Mouse (Mus musculus): Measurements from ENCODE around the gene Adcy2. TPM values are rescaled to one million over a fixed set of nuclear protein-coding genes. Genes with fewer than 3 reads are reported as not detected.

The Adcy2 gene
- total RNA-seq, 2 experiments from 2014 or later = 122 to 125 TPM

GRCm38 (mm10) chr13:68984000-68984399 lies 15.3 kb downstream of the Adcy2 start:
- intact Hi-C loops (cut with DNase I) = no loop called here
- DNase-seq (ENCODE audit: low spot score in 2 of 2) = no peak

- intact Hi-C loops (cut with DNase I) = no loop called here
- peak in 1 of 2 experiments; percentile 66 for DNase-seq (ENCODE audit: low spot score in 2 of 2)
These were observed 18.3 kb downstream of the Adcy2 start for GRCm38 (mm10) chr13:68981048-68981447.

GRCm38 (mm10) chr13:68973143-68973542 lies 26.2 kb downstream of the Adcy2 start:
- DNase-seq (ENCODE audit: low spot score in 2 of 2) = peak; percentile 37 to 86

GRCm38 (mm10) chr13:68961580-68961979 lies 37.8 kb downstream of the Adcy2 start:
- peak in 1 of 2 experiments; percentile 90 for DNase-seq (ENCODE audit: low spot score in 2 of 2)
- intact Hi-C loops (cut with DNase I) = loop anchor here (2.0 kb wide), 1 partner anchor 31 kb away; no protein-coding TSS in a partner anchor

More at GRCm38 (mm10) chr13:68973143-68973542, 26.2 kb downstream of the Adcy2 start:
- intact Hi-C loops (cut with DNase I) = no loop called here

- DNase-seq (ENCODE audit: low spot score in 2 of 2) = no peak
- intact Hi-C loops (cut with DNase I) = loop anchor here (2.0 kb wide), 1 partner anchor 30 kb away; no protein-coding TSS in a partner anchor
These were observed 38.8 kb downstream of the Adcy2 start for GRCm38 (mm10) chr13:68960513-68960912.

GRCm38 (mm10) chr13:68959406-68959805 lies 39.9 kb downstream of the Adcy2 start:
- no peak for DNase-seq (ENCODE audit: low spot score in 2 of 2)

GRCm38 (mm10) chr13:68942735-68943134 lies 56.6 kb downstream of the Adcy2 start:
- DNase-seq (ENCODE audit: low spot score in 2 of 2) = no peak
- intact Hi-C loops (cut with DNase I) = no loop called here

More at GRCm38 (mm10) chr13:68959406-68959805, 39.9 kb downstream of the Adcy2 start:
- intact Hi-C loops (cut with DNase I) = no loop called here

GRCm38 (mm10) chr13:68941429-68941828 lies 57.9 kb downstream of the Adcy2 start:
- intact Hi-C loops (cut with DNase I) = no loop called here
- DNase-seq (ENCODE audit: low spot score in 2 of 2) = no peak

GRCm38 (mm10) chr13:68932283-68932647 lies 67.1 kb downstream of the Adcy2 start:
- intact Hi-C loops (cut with DNase I) = loop anchor here (5.0 kb wide), 2 partner anchors 40 to 115 kb away; no protein-coding TSS in a partner anchor

GRCm38 (mm10) chr13:68931602-68932282 lies 67.6 kb downstream of the Adcy2 start:
- intact Hi-C loops (cut with DNase I) = loop anchor here (2.0 to 5.0 kb wide), 3 partner anchors 29 to 114 kb away; no protein-coding TSS in a partner anchor
- DNase-seq (ENCODE audit: low spot score in 2 of 2) = peak in 1 of 2 experiments; percentile 81

More at GRCm38 (mm10) chr13:68932283-68932647, 67.1 kb downstream of the Adcy2 start:
- no peak for DNase-seq (ENCODE audit: low spot score in 2 of 2)

- no peak for DNase-seq (ENCODE audit: low spot score in 2 of 2)
- intact Hi-C loops (cut with DNase I) = no loop called here
These were observed 70.9 kb downstream of the Adcy2 start for GRCm38 (mm10) chr13:68928469-68928868.

- peak in 1 of 2 experiments; percentile 76 for DNase-seq (ENCODE audit: low spot score in 2 of 2)
- intact Hi-C loops (cut with DNase I) = no loop called here
These were observed 85.6 kb downstream of the Adcy2 start for GRCm38 (mm10) chr13:68913666-68914288.

GRCm38 (mm10) chr13:68906667-68907066 lies 92.7 kb downstream of the Adcy2 start:
- peak; percentile 36 to 91 for DNase-seq (ENCODE audit: low spot score in 2 of 2)
- intact Hi-C loops (cut with DNase I) = no loop called here

- intact Hi-C loops (cut with DNase I) = no loop called here
- DNase-seq (ENCODE audit: low spot score in 2 of 2) = no peak
These were observed 96.6 kb downstream of the Adcy2 start for GRCm38 (mm10) chr13:68902708-68903107.

- intact Hi-C loops (cut with DNase I) = loop anchor here (5.0 to 10.0 kb wide), 4 partner anchors 42 to 595 kb away; partner anchors contain the start of gene Adcy2
- DNase-seq (ENCODE audit: low spot score in 2 of 2) = peak; percentile 57 to 95
These were observed 109.3 kb downstream of the Adcy2 start for GRCm38 (mm10) chr13:68889929-68890593.

GRCm38 (mm10) chr13:68868776-68869175 lies 130.6 kb downstream of the Adcy2 start:
- intact Hi-C loops (cut with DNase I) = loop anchor here (5.0 kb wide), 1 partner anchor 51 kb away; no protein-coding TSS in a partner anchor
- DNase-seq (ENCODE audit: low spot score in 2 of 2) = peak in 1 of 2 experiments; percentile 39

- intact Hi-C loops (cut with DNase I) = loop anchor here (5.0 kb wide), 1 partner anchor 51 kb away; no protein-coding TSS in a partner anchor
- DNase-seq (ENCODE audit: low spot score in 2 of 2) = peak; percentile 26 to 85
These were observed 131.2 kb downstream of the Adcy2 start for GRCm38 (mm10) chr13:68867940-68868655.

GRCm38 (mm10) chr13:68860036-68860435 lies 139.3 kb downstream of the Adcy2 start:
- intact Hi-C loops (cut with DNase I) = no loop called here
- DNase-seq (ENCODE audit: low spot score in 2 of 2) = no peak

GRCm38 (mm10) chr13:68848265-68848664 lies 151.1 kb downstream of the Adcy2 start:
- intact Hi-C loops (cut with DNase I) = no loop called here
- peak in 1 of 2 experiments; percentile 27 for DNase-seq (ENCODE audit: low spot score in 2 of 2)
